Mouse (Mus musculus) adrenal gland, adult (tissue): Measurements from ENCODE around the gene Hgf.
A peak's percentile ranks its signal among the peaks of the same experiment; 100 is the strongest.

Experiments
- DNase-seq, 2 experiments: peaks; one replicate each; pipeline ENCODE4 v3.0.0; 2022 to 2023; ENCODE audit warnings: low spot score in 1 of 2; ENCODE audit not compliant: inconsistent age in 2 of 2

Hgf gene

DNA sequence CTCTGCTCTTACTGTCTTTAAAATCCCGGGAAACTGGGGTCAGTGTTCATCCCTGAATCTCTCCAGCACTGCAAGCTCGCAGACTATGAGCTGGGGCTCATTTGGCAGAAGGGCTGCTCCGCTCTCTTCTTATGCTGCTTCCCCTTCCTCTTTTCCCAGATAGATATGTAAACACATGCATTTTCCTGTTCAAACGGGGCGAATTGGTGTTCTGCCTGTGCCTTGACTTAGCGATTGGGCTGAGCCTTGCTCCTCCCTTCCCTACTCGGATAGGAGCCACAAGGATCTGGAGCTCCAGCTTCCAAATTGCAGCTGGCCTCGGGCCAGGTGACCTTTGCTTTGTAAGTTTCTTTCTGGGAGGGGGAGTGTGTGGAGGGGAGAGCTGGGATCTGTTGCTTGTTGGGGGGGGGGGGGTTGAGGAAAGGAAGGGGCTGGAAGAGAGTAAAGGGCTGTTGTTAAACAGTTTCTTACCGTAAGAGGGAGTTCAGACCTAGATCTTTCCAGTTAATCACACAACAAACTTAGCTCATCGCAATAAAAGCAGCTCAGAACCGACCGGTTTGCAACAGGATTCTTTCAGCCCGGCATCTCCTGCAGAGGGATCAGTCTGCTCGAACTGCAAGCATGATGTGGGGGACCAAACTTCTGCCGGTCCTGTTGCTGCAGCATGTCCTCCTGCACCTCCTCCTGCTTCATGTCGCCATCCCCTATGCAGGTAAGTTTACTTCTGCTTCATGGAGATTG lies at the start of gene Hgf:
Gene Hgf (plus strand): TSS at position 192 of the 744 bp plus-strand sequence.
- DNase-seq, result peak; percentile 16 to 70

DNA sequence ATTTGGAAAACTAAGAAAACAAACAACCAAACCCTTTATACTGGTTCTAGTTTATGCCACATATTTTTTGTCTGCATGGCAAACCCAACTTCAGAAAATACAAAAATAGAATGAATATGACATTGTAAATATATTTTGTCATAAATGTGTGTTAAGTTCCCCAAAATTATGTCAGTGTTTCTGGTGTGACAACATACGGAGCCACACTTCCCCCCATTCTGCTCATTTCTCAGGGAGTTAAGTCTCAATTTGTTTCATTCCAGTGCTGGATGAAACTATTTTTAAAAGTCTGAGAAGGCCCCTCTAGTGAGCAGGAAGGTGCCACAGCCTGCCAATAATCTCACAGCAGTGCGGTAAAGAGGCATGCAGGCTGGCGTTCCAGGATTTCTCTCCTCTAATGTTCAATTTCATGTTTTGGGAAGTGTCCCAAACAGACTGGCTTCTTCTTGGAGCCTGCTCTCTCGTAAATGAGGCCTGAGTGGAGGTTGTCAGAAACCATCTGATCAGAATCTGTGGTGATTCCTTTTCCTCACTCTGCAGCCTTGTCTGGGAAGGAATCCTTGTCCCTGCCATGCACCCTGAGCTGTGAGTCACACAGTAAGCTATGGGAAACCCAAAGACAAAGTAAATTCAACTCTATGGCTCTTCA lies 46.5 kb upstream of the Hgf start:
- no peak for DNase-seq

DNA sequence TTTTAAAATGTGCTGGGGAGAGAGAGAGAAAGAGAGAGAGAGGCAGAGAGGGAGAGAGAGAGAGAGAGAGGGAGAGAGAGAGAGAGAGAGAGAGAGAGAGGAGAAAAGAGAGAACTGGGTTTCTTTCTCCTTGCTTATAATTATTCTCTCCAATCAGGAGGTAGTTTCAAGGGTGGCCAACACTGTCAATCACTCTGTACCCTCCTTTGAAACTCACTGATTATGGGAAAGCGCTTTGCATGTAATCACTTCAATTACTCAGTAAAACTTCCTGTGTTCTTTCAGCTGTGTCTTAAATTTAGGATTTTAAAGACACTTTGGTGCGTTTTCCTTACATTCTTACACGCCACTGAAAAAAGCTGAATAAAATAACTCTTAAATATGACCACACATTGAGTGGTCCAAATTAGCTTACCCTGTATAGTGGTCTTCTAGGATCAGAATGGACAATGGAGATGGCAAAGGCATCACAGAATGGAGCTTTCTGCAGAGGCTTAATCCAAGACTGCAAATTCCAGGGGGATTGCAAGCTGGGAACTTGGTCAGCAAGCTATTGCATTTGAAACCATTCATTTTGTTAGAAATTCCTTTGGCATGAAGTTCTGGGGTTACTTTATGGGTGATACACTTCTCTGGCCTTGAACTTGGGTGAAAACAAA lies 21.5 kb upstream of the Hgf start:
- DNase-seq, result no peak

- no peak for DNase-seq
Measured at GRCm38 (mm10) chr5:16538067-16538466, 15.2 kb upstream of the Hgf start.

DNA sequence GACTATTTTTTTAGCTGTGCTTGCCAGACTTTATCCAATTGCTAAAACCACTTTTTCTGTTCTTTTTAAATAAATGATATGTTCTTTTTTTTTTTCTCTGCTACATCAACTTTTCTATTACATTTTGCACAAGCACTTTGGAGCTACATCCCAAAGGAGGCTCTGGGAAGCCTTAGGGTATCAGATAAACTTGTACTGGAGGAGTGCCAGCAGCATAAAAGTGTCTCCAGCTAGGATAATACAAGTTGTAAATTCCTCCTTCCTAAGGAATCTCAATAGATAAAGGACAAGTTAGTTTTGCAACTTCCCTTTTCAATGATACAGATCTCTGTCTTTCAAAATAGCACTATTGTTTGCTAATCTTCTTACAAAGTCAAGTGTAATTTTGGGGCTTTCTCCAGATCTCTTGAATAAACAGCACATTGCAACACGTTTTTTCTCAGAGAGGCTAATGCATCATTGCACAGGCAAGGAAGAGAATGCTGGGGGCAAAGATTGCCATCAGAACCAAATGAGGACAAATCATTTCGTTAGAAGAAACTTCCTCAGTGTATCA lies 11.7 kb upstream of the Hgf start:
- no peak for DNase-seq

DNA sequence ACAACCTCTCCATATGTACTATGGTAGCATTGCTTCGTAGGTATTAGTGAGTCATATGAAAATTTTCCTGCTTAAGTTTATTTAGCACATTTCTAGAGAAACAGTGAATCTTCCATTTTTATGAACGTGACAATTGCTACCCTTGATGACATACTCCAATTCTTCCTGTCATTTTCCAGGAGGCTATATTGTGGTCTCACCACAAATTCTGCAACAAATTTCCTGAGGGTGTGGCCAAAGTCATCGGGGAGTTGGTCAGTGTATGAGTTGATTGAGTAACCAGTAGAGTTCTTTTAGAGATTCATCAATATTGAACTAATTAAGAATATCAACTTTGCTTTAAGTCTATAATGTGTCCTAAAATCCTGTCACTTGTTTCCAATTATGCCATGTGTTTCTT lies 5.8 kb upstream of the Hgf start:
- DNase-seq, result no peak

- DNase-seq, result no peak
Measured at GRCm38 (mm10) chr5:16552647-16553046, 648 bp upstream of the Hgf start.

DNA sequence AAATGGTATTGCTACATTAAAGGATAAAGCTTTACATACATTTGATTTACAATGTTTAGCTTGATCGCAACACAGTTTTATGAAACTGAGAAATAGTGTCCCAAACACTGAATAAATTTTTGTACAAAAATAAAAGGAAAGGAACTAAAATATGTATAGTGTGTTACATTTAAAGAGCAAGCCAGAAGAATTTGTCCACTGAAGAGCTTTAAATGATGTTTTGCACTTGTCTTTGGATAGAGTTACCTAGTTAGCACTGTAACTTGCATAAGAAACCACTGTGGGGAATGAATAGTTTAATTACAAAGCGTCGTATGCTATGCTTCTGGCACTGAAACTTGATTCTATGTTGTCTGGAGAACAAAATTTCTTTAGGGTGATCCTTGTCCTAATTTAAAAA lies 7.0 kb downstream of the Hgf start:
- DNase-seq, result no peak

- peak in 1 of 2 experiments; percentile 34 for DNase-seq
Measured at GRCm38 (mm10) chr5:16568997-16569396, 15.7 kb downstream of the Hgf start.

- peak in 1 of 2 experiments; percentile 32 for DNase-seq
Measured at GRCm38 (mm10) chr5:16577882-16578742, 24.8 kb downstream of the Hgf start.

DNA sequence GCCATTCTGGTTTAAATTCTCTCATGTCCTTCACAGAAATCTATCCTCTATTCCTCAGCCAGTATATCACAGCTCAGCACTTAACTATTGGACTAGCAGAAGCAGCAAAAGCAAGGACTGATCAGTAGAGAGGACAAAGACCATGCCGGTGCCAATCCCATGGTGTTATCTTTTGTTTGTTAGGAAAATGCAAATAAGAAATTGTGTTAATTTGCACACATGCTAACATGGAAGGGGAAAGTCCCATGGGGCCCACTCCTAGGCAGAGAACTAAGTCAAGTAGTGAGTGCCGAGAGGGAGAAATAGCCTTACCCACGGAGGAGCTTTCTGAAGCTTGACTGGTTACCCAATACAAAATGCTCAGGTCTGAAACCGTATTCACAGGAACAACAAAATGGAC lies 42.4 kb downstream of the Hgf start:
- no peak for DNase-seq

DNA sequence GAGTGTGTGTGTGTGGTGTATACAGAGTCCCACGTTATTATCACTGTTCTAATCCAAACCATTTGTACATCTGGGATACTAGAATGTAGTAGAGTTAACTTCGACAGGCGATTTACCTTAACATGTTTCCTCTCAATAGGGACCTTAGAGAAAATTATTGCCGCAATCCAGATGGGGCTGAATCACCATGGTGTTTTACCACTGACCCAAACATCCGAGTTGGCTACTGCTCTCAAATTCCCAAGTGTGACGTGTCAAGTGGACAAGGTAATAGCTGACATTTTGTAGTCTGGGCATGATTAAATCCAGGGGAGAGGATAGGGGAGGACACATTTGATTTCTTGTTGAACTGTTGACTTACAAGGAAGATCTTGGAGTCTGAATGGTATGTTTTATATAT lies 44.7 kb downstream of the Hgf start:
- no peak for DNase-seq

DNA sequence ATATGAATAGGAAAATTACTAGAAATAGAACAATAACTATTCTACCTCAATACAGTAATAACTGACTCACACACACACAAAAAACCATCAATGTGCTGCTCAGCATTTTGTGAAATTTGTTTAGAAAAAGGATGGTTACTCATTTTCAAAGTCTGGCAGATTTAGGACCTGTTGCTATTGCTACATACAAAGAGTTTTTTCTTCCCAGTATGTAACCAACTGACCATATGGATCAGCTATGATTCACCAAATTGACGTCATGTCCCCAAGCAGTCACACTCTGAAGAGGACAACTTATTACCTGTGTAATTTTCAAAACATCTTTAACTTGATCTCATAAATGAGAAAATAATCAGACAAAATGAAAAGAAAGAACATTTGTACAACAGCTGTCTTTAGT lies 48.2 kb downstream of the Hgf start:
- no peak for DNase-seq

DNA sequence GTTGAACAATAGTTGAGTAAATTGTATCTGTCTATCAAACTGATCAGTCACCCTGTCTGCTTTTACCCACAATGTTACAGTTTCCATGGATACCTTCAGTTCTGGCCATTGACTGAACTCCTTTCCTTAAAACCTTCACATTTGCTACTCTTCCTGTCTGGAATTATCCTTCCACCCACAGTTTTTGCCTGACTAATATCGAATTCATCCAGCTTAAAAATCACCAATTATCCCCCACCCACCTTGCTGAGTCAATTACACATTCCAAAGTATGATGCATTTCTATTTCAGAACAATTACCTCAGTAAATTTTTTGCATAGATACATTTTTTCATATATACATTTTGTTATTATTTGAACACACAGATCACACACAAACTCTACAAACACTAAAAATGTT lies 79.7 kb downstream of the Hgf start:
- no peak for DNase-seq

- DNase-seq, result no peak
Measured at GRCm38 (mm10) chr5:16646417-16646816, 93.1 kb downstream of the Hgf start.

GRCm38 (mm10) chr5:16647701-16648100 lies 94.4 kb downstream of the Hgf start:
- no peak for DNase-seq

DNA sequence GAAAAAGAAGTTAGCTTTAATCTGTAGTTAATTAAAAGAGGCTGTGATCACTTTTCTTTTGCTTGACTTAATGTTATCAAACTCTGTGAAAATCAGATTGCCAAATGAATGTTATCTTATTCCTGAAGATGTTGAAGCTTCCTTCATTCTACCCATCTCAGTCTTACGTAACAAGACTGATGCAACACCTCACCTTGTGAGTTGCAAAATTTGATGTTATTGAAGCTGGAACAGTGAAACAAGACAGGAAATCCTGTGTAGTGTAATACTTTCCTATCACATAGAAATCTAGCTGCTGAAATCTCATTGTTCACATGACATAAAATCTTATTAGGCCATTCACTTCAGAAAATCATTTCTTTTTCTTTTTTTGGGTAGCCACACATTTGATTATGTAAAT lies 96.9 kb downstream of the Hgf start:
- DNase-seq, result no peak

DNA sequence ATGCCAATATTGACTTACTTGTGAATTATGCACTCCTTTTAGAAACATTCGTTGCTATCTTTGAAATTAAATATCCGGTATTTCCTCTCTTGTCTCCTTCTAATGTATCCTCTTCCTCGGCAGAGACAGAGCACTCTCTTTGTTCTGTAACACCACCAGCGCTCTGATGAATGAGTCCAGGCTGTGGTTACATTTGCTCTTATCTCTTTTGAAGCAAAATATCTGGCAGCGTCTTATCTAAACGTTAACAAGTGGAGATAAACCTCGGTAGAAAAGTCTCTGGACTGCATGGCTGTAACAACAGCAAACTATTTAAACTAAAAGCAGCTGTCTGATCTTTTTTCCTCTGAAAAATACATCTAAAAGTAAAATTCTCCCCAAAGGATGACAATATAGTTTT lies 100.7 kb downstream of the Hgf start:
- DNase-seq, result no peak
